Mouse (Mus musculus): ENCODE measurements around the gene Obsl1. TPM values are rescaled to one million over a fixed set of nuclear protein-coding genes. Genes with fewer than 3 reads are reported as not detected.

Gene Obsl1
- polyA plus RNA-seq, 1 experiment = 41.1 TPM

- WGBS = 3% methylated on average over 8 of the region's 8 CpGs
- peak; percentile 91 to 95 for DNase-seq
- H3K27ac ChIP-seq (ENCODE audit: insufficient read depth, low read length) = peak overlapping the region; percentile 98
- H3K27me3 ChIP-seq (ENCODE audit: control insufficient read depth, insufficient read depth, low read length) = no peaks in the 10 kb centered on the region
- H3K4me1 ChIP-seq (ENCODE audit: control insufficient read depth, insufficient read depth, low read length) = peaks cover 74% of the 10 kb centered on the region
- TF ChIP-seq POLR2A (IDR thresholded peaks at IDR 0.05; ENCODE audit: borderline replicate concordance, insufficient read depth, low read length) = no peak
- no peak for TF ChIP-seq CTCF (IDR thresholded peaks at IDR 0.05; ENCODE audit: borderline replicate concordance, insufficient read depth, low read depth, low read length)
- H3K4me3 ChIP-seq (replicated peaks; ENCODE audit: insufficient read depth, low read depth, low read length) = no peak overlapping the region
Observed at GRCm38 (mm10) chr1:75442811-75443210, 63.4 kb downstream of the Obsl1 start.

GRCm38 (mm10) chr1:75442171-75442570 is 64.1 kb downstream of the Obsl1 start:
- H3K27me3 ChIP-seq (ENCODE audit: control insufficient read depth, insufficient read depth, low read length) = no peaks in the 10 kb centered on the region
- H3K4me1 ChIP-seq (ENCODE audit: control insufficient read depth, insufficient read depth, low read length) = peaks cover 71% of the 10 kb centered on the region
- TF ChIP-seq POLR2A (IDR thresholded peaks at IDR 0.05; ENCODE audit: borderline replicate concordance, insufficient read depth, low read length) (no peak), CTCF (IDR thresholded peaks at IDR 0.05; ENCODE audit: borderline replicate concordance, insufficient read depth, low read depth, low read length) (no peak)
- 31% methylated on average over 9 of the region's 9 CpGs for WGBS
- H3K4me3 ChIP-seq (replicated peaks; ENCODE audit: insufficient read depth, low read depth, low read length) = no peak overlapping the region
- peak overlapping the region; percentile 98 for H3K27ac ChIP-seq (ENCODE audit: insufficient read depth, low read length)
- peak; percentile 73 to 74 for DNase-seq

- peaks cover 72% of the 10 kb centered on the region for H3K4me1 ChIP-seq (ENCODE audit: control insufficient read depth, insufficient read depth, low read length)
- H3K27me3 ChIP-seq (ENCODE audit: control insufficient read depth, insufficient read depth, low read length) = no peaks in the 10 kb centered on the region
- DNase-seq = no peak
- peak overlapping the region; percentile 98 for H3K27ac ChIP-seq (ENCODE audit: insufficient read depth, low read length)
- no peak for TF ChIP-seq POLR2A (IDR thresholded peaks at IDR 0.05; ENCODE audit: borderline replicate concordance, insufficient read depth, low read length)
- no peak for TF ChIP-seq CTCF (IDR thresholded peaks at IDR 0.05; ENCODE audit: borderline replicate concordance, insufficient read depth, low read depth, low read length)
- no peak overlapping the region for H3K4me3 ChIP-seq (replicated peaks; ENCODE audit: insufficient read depth, low read depth, low read length)
- 56% methylated on average over 15 of the region's 15 CpGs for WGBS
Observed at GRCm38 (mm10) chr1:75441471-75441996, 64.7 kb downstream of the Obsl1 start.

- no peak for TF ChIP-seq CTCF (IDR thresholded peaks at IDR 0.05; ENCODE audit: borderline replicate concordance, insufficient read depth, low read depth, low read length)
- TF ChIP-seq POLR2A (IDR thresholded peaks at IDR 0.05; ENCODE audit: borderline replicate concordance, insufficient read depth, low read length) = 0 out of 2 replicates have a peak, but pooled peaks have one; percentile 19
- Histone ChIP-seq H3K27me3 (ENCODE audit: control insufficient read depth, insufficient read depth, low read length) (no peaks in the 10 kb centered on the region), H3K4me3 (replicated peaks; ENCODE audit: insufficient read depth, low read depth, low read length) (peak overlapping the region; percentile 9), H3K27ac (ENCODE audit: insufficient read depth, low read length) (peak overlapping the region; percentile 98), H3K4me1 (ENCODE audit: control insufficient read depth, insufficient read depth, low read length) (peaks cover 67% of the 10 kb centered on the region)
- 20% methylated on average over 7 of the region's 7 CpGs for whole genome bisulfite sequencing
- DNase-seq = peak; percentile 63 to 66
Observed at GRCm38 (mm10) chr1:75440661-75441060, 65.6 kb downstream of the Obsl1 start.

GRCm38 (mm10) chr1:75438782-75439181 is 67.5 kb downstream of the Obsl1 start:
- Histone ChIP-seq H3K4me3 (replicated peaks; ENCODE audit: insufficient read depth, low read depth, low read length) (no peak overlapping the region), H3K27me3 (ENCODE audit: control insufficient read depth, insufficient read depth, low read length) (no peaks in the 10 kb centered on the region), H3K27ac (ENCODE audit: insufficient read depth, low read length) (no peak overlapping the region), H3K4me1 (ENCODE audit: control insufficient read depth, insufficient read depth, low read length) (peaks cover 49% of the 10 kb centered on the region)
- TF ChIP-seq POLR2A (IDR thresholded peaks at IDR 0.05; ENCODE audit: borderline replicate concordance, insufficient read depth, low read length) (no peak), CTCF (IDR thresholded peaks at IDR 0.05; ENCODE audit: borderline replicate concordance, insufficient read depth, low read depth, low read length) (no peak)
- 83% methylated on average over 8 of the region's 9 CpGs for WGBS
- no peak for DNase-seq

- TF ChIP-seq CTCF (IDR thresholded peaks at IDR 0.05; ENCODE audit: borderline replicate concordance, insufficient read depth, low read depth, low read length) (0 out of 2 replicates have a peak, but pooled peaks have one; percentile 5), POLR2A (IDR thresholded peaks at IDR 0.05; ENCODE audit: borderline replicate concordance, insufficient read depth, low read length) (peak; percentile 77; the same call in 1 of the 2 replicates)
- peak; percentile 80 to 83 for DNase-seq
- peak within 1 kb of the TSS; percentile 99 for H3K4me3 ChIP-seq (replicated peaks; ENCODE audit: insufficient read depth, low read depth, low read length)
- peak within 1 kb of the TSS; percentile 20; the same call in 1 of the 2 replicates for H3K27ac ChIP-seq (ENCODE audit: insufficient read depth, low read length)
- 5% methylated on average over 28 of the region's 28 CpGs for WGBS
- peaks cover 24% of the 10 kb centered on the region for H3K4me1 ChIP-seq (ENCODE audit: control insufficient read depth, insufficient read depth, low read length)
- no peaks in the 10 kb centered on the region for H3K27me3 ChIP-seq (ENCODE audit: control insufficient read depth, insufficient read depth, low read length)
Observed at GRCm38 (mm10) chr1:75435475-75436328, 70.5 kb downstream of the Obsl1 start, which contains the start of gene Gmppa. TSS of gene Gmppa (plus strand) at chr1:75435930.

Other genes starting within 250 kb of the Obsl1 start
- gene Ptprn, start 241.9 kb downstream of the Obsl1 start, polyA plus RNA-seq (2012; rRNA removed) = 172 and 180 TPM in 2 replicates
- gene Resp18, start 228.0 kb downstream of the Obsl1 start, polyA plus RNA-seq (2012; rRNA removed) = 226 and 275 TPM in 2 replicates
- gene Dnpep, start 188.5 kb downstream of the Obsl1 start, polyA plus RNA-seq (2012; rRNA removed) = 87.0 and 87.1 TPM in 2 replicates
- 2.0 and 2.1 TPM in 2 replicates for gene Des, start 146.1 kb downstream of the Obsl1 start, polyA plus RNA-seq (2012; rRNA removed)
- gene Speg, start 131.2 kb downstream of the Obsl1 start, polyA plus RNA-seq (2012; rRNA removed) = 122 and 143 TPM in 2 replicates
- gene Gmppa, start 70.5 kb downstream of the Obsl1 start, polyA plus RNA-seq (2012; rRNA removed) = 155 and 187 TPM in 2 replicates
- gene Asic4, start 56.0 kb downstream of the Obsl1 start, polyA plus RNA-seq (2012; rRNA removed) = 2.1 and 2.8 TPM in 2 replicates
- 88.3 and 92.6 TPM in 2 replicates for gene Chpf, start 27.1 kb downstream of the Obsl1 start, polyA plus RNA-seq (2012; rRNA removed)
- 41.3 and 46.6 TPM in 2 replicates for gene Tmem198, start 26.9 kb downstream of the Obsl1 start, polyA plus RNA-seq (2012; rRNA removed)
- gene Inha, start 625 bp upstream of the Obsl1 start, polyA plus RNA-seq (2012; rRNA removed) = 64.7 and 68.6 TPM in 2 replicates
- 29.3 and 29.8 TPM in 2 replicates for gene Stk11ip, start 15.1 kb upstream of the Obsl1 start, polyA plus RNA-seq (2012; rRNA removed)
- 99.5 and 99.6 TPM in 2 replicates for gene Slc4a3, start 39.8 kb upstream of the Obsl1 start, polyA plus RNA-seq (2012; rRNA removed)